Mouse (Mus musculus) intestine, embryonic 16.5 days (tissue): ENCODE results near the gene Gm10722. TPM values are rescaled to one million over a fixed set of nuclear protein-coding genes. Genes with fewer than 3 reads are reported as not detected.
A peak's percentile ranks its signal among the peaks of the same experiment; 100 is the strongest.
"Not testable (repeated sequence)": the region's sequence is repeated elsewhere in the genome, so short reads cannot be mapped to it uniquely, and the experiment has no call there.

Experiments used
- ATAC-seq: fragments of 200-750 bp; cut with Nextera tagmentation; 2 replicates; pipeline ENCODE4 v1.8.0; 2017; ENCODE audit warnings: moderate TSS enrichment, moderate library complexity
- H3K27ac ChIP-seq: fragments of 300-500 bp; sonication (generic); 2 replicates; pipeline ENCODE4 v1.5.1; 2014; ENCODE audit warnings: mild to moderate bottlenecking, low read length
- H3K27me3 ChIP-seq: fragments of 300-500 bp; sonication (generic); replicated peaks from 2 replicates; pipeline ENCODE4 v1.6.1; 2014; ENCODE audit warnings: low read length, control low read depth, mixed read lengths; ENCODE audit not compliant: control insufficient read depth, insufficient read depth
- H3K36me3 ChIP-seq: fragments of 300-500 bp; sonication (generic); 2 replicates; pipeline ENCODE4 v1.6.1; 2014; ENCODE audit warnings: low read length, control low read depth; ENCODE audit not compliant: control insufficient read depth, insufficient read depth
- H3K4me1 ChIP-seq: fragments of 300-500 bp; sonication (generic); 2 replicates; pipeline ENCODE4 v1.6.1; 2014; ENCODE audit warnings: low read length, control low read depth, mixed read lengths; ENCODE audit not compliant: control insufficient read depth, insufficient read depth
- H3K4me2 ChIP-seq: fragments of 300-500 bp; sonication (generic); 2 replicates; pipeline ENCODE4 v1.6.1; 2014; ENCODE audit warnings: low read depth, low read length, control low read depth
- H3K4me3 ChIP-seq: fragments of 300-500 bp; sonication (generic); 2 replicates; pipeline ENCODE4 v1.5.1; 2014; ENCODE audit warnings: mild to moderate bottlenecking, low read length
- H3K9ac ChIP-seq: fragments of 300-500 bp; sonication (generic); 2 replicates; pipeline ENCODE4 v1.6.1; 2014; ENCODE audit warnings: low read depth, low read length
- H3K9me3 ChIP-seq: fragments of 300-500 bp; sonication (generic); 2 replicates; pipeline ENCODE4 v1.6.1; 2016; ENCODE audit warnings: low read length, control low read depth; ENCODE audit not compliant: control insufficient read depth
- WGBS: fragments of 180-500 bp; shearing (Covaris S2); extraction: QIAGEN DNeasy Blood & Tissue Kit; methylation state at CpG from one replicate; pipeline ENCODE4 v1.1.7; 2014; 5-methylcytosine and 5-hydroxymethylcytosine counted together
- polyA plus RNA-seq: library from polyadenylated mRNA; unstranded; fragments of >200 nt; fragmentation: Nextera tagmentation; extraction: Ambion mirVana; gene quantifications from 2 replicates; pipeline ENCODE4 v1.2.1, GENCODE M21; 2015

Gm10722 gene
- polyA plus RNA-seq = not detected in 2 replicates

GRCm38 (mm10) chr9:3000445-3000972, at the start of gene Gm10722:
TSS of gene Gm10722 (plus strand) at chr9:3000922.
- not testable (repeated sequence) for ATAC-seq, H3K4me2 ChIP-seq, H3K27me3 ChIP-seq, H3K4me3 ChIP-seq, H3K9me3 ChIP-seq, H3K9ac ChIP-seq, H3K36me3 ChIP-seq, H3K4me1 ChIP-seq, H3K27ac ChIP-seq
- 68% methylated on average over 12 of the region's 12 CpGs for WGBS

DNA sequence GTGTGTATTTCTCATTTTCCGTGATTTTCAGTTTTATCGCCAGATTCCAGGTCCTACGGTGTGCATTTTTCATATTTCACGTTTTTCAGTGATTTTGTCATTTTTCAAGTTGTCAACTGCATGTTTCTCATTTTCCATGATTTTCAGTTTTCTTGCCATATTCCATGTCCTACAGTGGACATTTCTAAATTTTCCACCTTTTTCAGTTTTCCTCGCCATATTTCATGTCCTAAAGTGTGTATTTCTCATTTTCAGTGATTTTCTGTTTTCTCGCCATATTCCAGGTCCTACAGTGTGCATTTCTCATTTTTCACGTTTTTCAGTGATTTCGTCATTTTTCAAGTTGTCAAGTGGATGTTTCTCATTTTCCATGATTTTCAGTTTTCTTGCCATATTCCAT, 284 bp downstream of the Gm10722 start:
- H3K4me2 ChIP-seq, ATAC-seq, H3K4me1 ChIP-seq, H3K27me3 ChIP-seq, H3K9me3 ChIP-seq, H3K9ac ChIP-seq, H3K27ac ChIP-seq, H3K4me3 ChIP-seq, H3K36me3 ChIP-seq: not testable (repeated sequence)
- 65% methylated on average over 8 of the region's 8 CpGs for WGBS

GRCm38 (mm10) chr9:3001948-3002659, 1.4 kb downstream of the Gm10722 start:
- WGBS = 55% methylated on average over 8 of the region's 11 CpGs
- peak; percentile 86 for ATAC-seq
- H3K4me2 ChIP-seq, H3K27ac ChIP-seq, H3K9ac ChIP-seq, H3K27me3 ChIP-seq, H3K4me3 ChIP-seq, H3K36me3 ChIP-seq, H3K9me3 ChIP-seq, H3K4me1 ChIP-seq: not testable (repeated sequence)

GRCm38 (mm10) chr9:3002794-3003396, 2.2 kb downstream of the Gm10722 start, which contains the start of gene Gm11168:
TSS of gene Gm11168 (plus strand) at chr9:3003346.
- H3K9me3 ChIP-seq, H3K4me2 ChIP-seq, H3K36me3 ChIP-seq, H3K4me3 ChIP-seq, H3K9ac ChIP-seq, ATAC-seq, H3K27ac ChIP-seq, H3K27me3 ChIP-seq, H3K4me1 ChIP-seq: not testable (repeated sequence)
- WGBS = 71% methylated on average over 6 of the region's 14 CpGs

DNA sequence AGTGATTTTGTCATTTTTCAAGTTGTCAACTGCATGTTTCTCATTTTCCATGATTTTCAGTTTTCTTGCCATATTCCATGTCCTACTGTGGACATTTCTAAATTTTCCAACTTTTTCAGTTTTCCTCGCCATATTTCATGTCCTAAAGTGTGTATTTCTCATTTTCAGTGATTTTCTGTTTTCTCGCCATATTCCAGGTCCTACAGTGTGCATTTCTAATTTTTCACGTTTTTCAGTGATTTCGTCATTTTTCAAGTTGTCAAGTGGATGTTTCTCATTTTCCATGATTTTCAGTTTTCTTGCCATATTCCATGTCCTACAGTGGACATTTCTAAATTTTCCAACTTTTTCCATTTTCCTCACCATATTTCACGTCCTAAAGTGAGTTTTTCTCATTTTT, 5.5 kb downstream of the Gm10722 start:
- not testable (repeated sequence) for H3K27me3 ChIP-seq, H3K9ac ChIP-seq, H3K9me3 ChIP-seq, H3K4me3 ChIP-seq, ATAC-seq, H3K27ac ChIP-seq, H3K36me3 ChIP-seq, H3K4me2 ChIP-seq, H3K4me1 ChIP-seq
- 80% methylated on average over 1 of the region's 5 CpGs for WGBS

- not testable (repeated sequence) for H3K36me3 ChIP-seq, H3K27ac ChIP-seq, H3K9ac ChIP-seq, H3K27me3 ChIP-seq, H3K4me1 ChIP-seq, H3K4me2 ChIP-seq, H3K4me3 ChIP-seq, H3K9me3 ChIP-seq
- ATAC-seq = peak; percentile 74
- 69% methylated on average over 7 of the region's 8 CpGs for WGBS
These were observed 5.9 kb downstream of the Gm10722 start for GRCm38 (mm10) chr9:3006636-3007035.

GRCm38 (mm10) chr9:3007272-3007671, 6.5 kb downstream of the Gm10722 start:
- not testable (repeated sequence) for H3K9me3 ChIP-seq, H3K4me2 ChIP-seq, H3K27me3 ChIP-seq, H3K4me3 ChIP-seq, H3K9ac ChIP-seq, H3K4me1 ChIP-seq, H3K36me3 ChIP-seq, H3K27ac ChIP-seq, ATAC-seq
- 70% methylated on average over 6 of the region's 9 CpGs for WGBS

DNA sequence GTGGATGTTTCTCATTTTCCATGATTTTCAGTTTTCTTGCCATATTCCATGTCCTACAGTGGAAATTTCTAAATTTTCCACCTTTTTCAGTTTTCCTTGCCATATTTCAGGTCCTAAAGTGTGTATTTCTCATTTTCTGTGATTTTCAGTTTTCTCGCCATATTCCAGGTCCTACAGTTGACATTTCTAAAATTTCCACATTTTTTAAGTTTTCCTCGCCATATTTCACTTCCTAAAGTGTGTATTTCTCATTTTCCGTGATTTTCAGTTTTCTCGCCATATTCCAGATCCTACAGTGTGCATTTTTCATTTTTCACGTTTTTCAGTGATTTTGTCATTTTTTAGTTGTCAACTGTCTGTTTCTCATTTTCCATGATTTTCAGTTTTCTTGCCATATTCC, 8.6 kb downstream of the Gm10722 start:
- not testable (repeated sequence) for H3K4me2 ChIP-seq, H3K4me3 ChIP-seq, H3K27ac ChIP-seq, H3K9me3 ChIP-seq, H3K9ac ChIP-seq, H3K4me1 ChIP-seq, H3K36me3 ChIP-seq, H3K27me3 ChIP-seq
- 0 out of 2 replicates have a peak, but pooled peaks have one; percentile 51 for ATAC-seq
- WGBS = no CpG with 5 or more reads among the region's 5 CpGs

- ATAC-seq = not testable (repeated sequence)
These were observed 11.4 kb downstream of the Gm10722 start for GRCm38 (mm10) chr9:3012054-3012621.

More at GRCm38 (mm10) chr9:3012054-3012621, 11.4 kb downstream of the Gm10722 start:
- not testable (repeated sequence) for H3K9me3 ChIP-seq, H3K4me3 ChIP-seq, H3K27me3 ChIP-seq, H3K4me2 ChIP-seq, H3K4me1 ChIP-seq, H3K27ac ChIP-seq, H3K36me3 ChIP-seq, H3K9ac ChIP-seq
- WGBS = 87% methylated on average over 2 of the region's 7 CpGs
